Mouse (Mus musculus) MEL (cell line): ENCODE measurements at regions not wholly inside any gene's neighbourhood (a gene's known extent, or its start where the extent isn't known, plus 50 kb on each side); places are given as distances from the start of the nearest gene placed in this dataset.

ENCODE experiments used
- DNase-seq: peaks from one replicate; pipeline ENCODE4 v3.0.0; 2011; ENCODE audit warnings: low read depth, low spot score
- H3K27ac ChIP-seq: 2 replicates; pipeline ENCODE4 v1.5.1; 2012; ENCODE audit warnings: low read depth, mild to moderate bottlenecking, control low read depth, low read length, moderate library complexity; ENCODE audit not compliant: control insufficient read depth
- H3K27me3 ChIP-seq, 2 experiments: fragments of 150-350 bp in 1 of 2; sonication (generic) in 1 of 2; 2 replicates each; pipeline ENCODE4 v1.6.1; 2012; ENCODE audit warnings: low read length in 2 of 2, mild to moderate bottlenecking in 2 of 2, improper control_type of control experiment in 1 of 2, moderate library complexity in 1 of 2; ENCODE audit not compliant: insufficient read depth in 2 of 2, control insufficient read depth in 1 of 2
- H3K36me3 ChIP-seq, 2 experiments: 2 replicates each; pipeline ENCODE4 v1.6.1; 2012 to 2014; ENCODE audit warnings: low read length in 2 of 2, improper control_type of control experiment in 1 of 2, inconsistent platforms in 1 of 2, mild to moderate bottlenecking in 1 of 2; ENCODE audit not compliant: insufficient read depth in 2 of 2, control insufficient read depth in 1 of 2
- H3K4me1 ChIP-seq, 2 experiments: fragments of 150-350 bp in 1 of 2; sonication (generic) in 1 of 2; 2 replicates each; pipeline ENCODE4 v1.6.1; 2012; ENCODE audit warnings: low read length in 2 of 2, improper control_type of control experiment in 1 of 2, mild to moderate bottlenecking in 1 of 2; ENCODE audit not compliant: insufficient read depth in 2 of 2, control insufficient read depth in 1 of 2
- H3K4me3 ChIP-seq, 2 experiments: fragments of 150-350 bp in 1 of 2; sonication (generic) in 1 of 2; 2 replicates each; pipeline ENCODE4 v1.5.1; 2012; ENCODE audit warnings: low read depth in 2 of 2, low read length in 2 of 2, mild to moderate bottlenecking in 2 of 2, moderate library complexity in 2 of 2, control low read depth in 1 of 2, improper control_type of control experiment in 1 of 2; ENCODE audit not compliant: control insufficient read depth in 1 of 2, insufficient read depth in 1 of 2
- H3K79me2 ChIP-seq: 2 replicates; pipeline ENCODE4 v1.6.1; 2012; ENCODE audit warnings: mild to moderate bottlenecking, low read length, moderate library complexity; ENCODE audit not compliant: control insufficient read depth, poor library complexity, insufficient read depth
- H3K9ac ChIP-seq: 2 replicates; pipeline ENCODE4 v1.6.1; 2012; ENCODE audit warnings: low read depth, mild to moderate bottlenecking, control low read depth, low read length, moderate library complexity; ENCODE audit not compliant: control insufficient read depth, poor library complexity, severe bottlenecking
- H3K9me3 ChIP-seq: fragments of 150-350 bp; sonication (generic); replicated peaks from 2 replicates; pipeline ENCODE4 v1.6.1; 2012; ENCODE audit warnings: mild to moderate bottlenecking, low read length, improper control_type of control experiment, moderate library complexity; ENCODE audit not compliant: insufficient read depth
- BHLHE40 ChIP-seq: IDR thresholded peaks from 2 replicates; pipeline ENCODE4 v1.6.1; 2012; ENCODE audit warnings: low read depth, mild to moderate bottlenecking, inconsistent platforms, low read length, improper control_type of control experiment, borderline replicate concordance
- CHD2 ChIP-seq: IDR thresholded peaks from 2 replicates; pipeline ENCODE4 v1.6.1; 2011; ENCODE audit warnings: low read length, improper control_type of control experiment
- E2F4 ChIP-seq: IDR thresholded peaks from 2 replicates; pipeline ENCODE4 v1.6.1; 2011; ENCODE audit warnings: low read depth, low read length, improper control_type of control experiment, borderline replicate concordance
- EP300 ChIP-seq, 2 experiments: IDR thresholded peaks; 2 replicates each; pipeline ENCODE4 v1.6.1; 2011; ENCODE audit warnings: improper control_type of control experiment in 2 of 2, low read length in 2 of 2, low read depth in 1 of 2, mild to moderate bottlenecking in 1 of 2
- GATA1 ChIP-seq: IDR thresholded peaks from 2 replicates; pipeline ENCODE4 v1.6.1; 2011; ENCODE audit warnings: low read depth, low read length, improper control_type of control experiment
- KAT2A ChIP-seq: conservative IDR thresholded peaks from 2 replicates; pipeline ENCODE4 v1.6.1; 2012; ENCODE audit warnings: low read depth, low read length, improper control_type of control experiment, inconsistent platforms
- MAFK ChIP-seq: IDR thresholded peaks from 2 replicates; pipeline ENCODE4 v1.6.1; 2011; ENCODE audit warnings: low read depth, mild to moderate bottlenecking, low read length, improper control_type of control experiment, borderline replicate concordance
- MAX ChIP-seq: IDR thresholded peaks from 2 replicates; pipeline ENCODE4 v1.6.1; 2011; ENCODE audit warnings: low read length, improper control_type of control experiment
- MEF2A ChIP-seq: IDR thresholded peaks from 2 replicates; pipeline ENCODE4 v1.6.1; 2014; ENCODE audit warnings: low read depth, mild to moderate bottlenecking, inconsistent platforms, low read length, improper control_type of control experiment; ENCODE audit not compliant: poor library complexity, insufficient replicate concordance, severe bottlenecking; ENCODE audit errors: extremely low read depth
- MYB ChIP-seq: IDR thresholded peaks from 2 replicates; pipeline ENCODE4 v1.6.1; 2011; ENCODE audit warnings: mild to moderate bottlenecking, low read depth, low read length, improper control_type of control experiment
- NELFE ChIP-seq: IDR thresholded peaks from 2 replicates; pipeline ENCODE4 v1.6.1; 2011; ENCODE audit warnings: low read depth, low read length, improper control_type of control experiment
- NRF1 ChIP-seq: IDR thresholded peaks from 2 replicates; pipeline ENCODE4 v1.6.1; 2014; ENCODE audit warnings: low read depth, mild to moderate bottlenecking, inconsistent platforms, low read length, improper control_type of control experiment, moderate library complexity; ENCODE audit not compliant: poor library complexity, insufficient read depth, severe bottlenecking
- SMC3 ChIP-seq: IDR thresholded peaks from 2 replicates; pipeline ENCODE4 v1.6.1; 2011; ENCODE audit warnings: low read depth, low read length, improper control_type of control experiment
- TCF12 ChIP-seq: IDR thresholded peaks from 2 replicates; pipeline ENCODE4 v1.6.1; 2014; ENCODE audit warnings: low read depth, mild to moderate bottlenecking, inconsistent platforms, low read length, improper control_type of control experiment, moderate library complexity
- UBTF ChIP-seq: IDR thresholded peaks from 2 replicates; pipeline ENCODE4 v1.6.1; 2012; ENCODE audit warnings: low read depth, mild to moderate bottlenecking, inconsistent platforms, low read length, improper control_type of control experiment, moderate library complexity, borderline replicate concordance; ENCODE audit not compliant: insufficient read depth
- USF2 ChIP-seq, 2 experiments: IDR thresholded peaks; 2 replicates each; pipeline ENCODE4 v1.6.1; 2011 to 2012; ENCODE audit warnings: improper control_type of control experiment in 2 of 2, low read length in 2 of 2, borderline replicate concordance in 1 of 2, inconsistent platforms in 1 of 2, low read depth in 1 of 2, mild to moderate bottlenecking in 1 of 2; ENCODE audit not compliant: insufficient read depth in 1 of 2
- ZKSCAN1 ChIP-seq: IDR thresholded peaks from 2 replicates; pipeline ENCODE4 v1.6.1; 2012; ENCODE audit warnings: low read depth, mild to moderate bottlenecking, inconsistent platforms, low read length, improper control_type of control experiment, moderate library complexity

DNA sequence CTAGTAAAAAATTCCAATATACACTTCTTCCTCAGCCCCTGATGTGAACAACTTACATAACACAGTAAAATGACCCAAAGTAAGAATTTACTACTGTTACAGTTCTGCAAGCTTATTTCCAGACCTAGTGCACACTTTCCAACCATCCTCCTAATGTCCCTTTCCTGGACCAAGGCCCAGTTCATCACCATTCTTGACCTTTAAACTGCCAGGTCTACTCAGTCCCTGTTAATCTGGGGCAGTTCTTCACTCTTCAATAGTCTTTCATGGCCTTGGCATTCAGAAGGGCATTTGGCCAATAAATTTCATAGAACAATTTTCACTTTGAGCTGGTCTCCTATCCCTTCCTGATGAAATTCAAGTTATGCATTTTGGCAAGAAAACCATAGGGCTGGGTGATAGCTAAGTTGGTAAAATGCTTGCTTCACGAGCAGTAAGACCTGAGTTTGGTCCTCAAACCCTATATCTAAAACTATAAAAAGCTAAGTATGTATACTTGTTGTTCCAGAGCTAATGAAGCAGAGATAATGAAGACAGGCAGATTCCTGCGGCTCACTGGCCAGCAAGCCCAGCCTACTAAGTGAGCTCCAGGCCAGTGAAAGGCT lies 295.4 kb downstream of the Vps13c start:
- H3K9me3 ChIP-seq: no peaks in the 10 kb centered on the region
- no peak for DNase-seq
- H3K9ac ChIP-seq: no peak overlapping the region
- no peaks in the 10 kb centered on the region for H3K79me2 ChIP-seq
- H3K27ac ChIP-seq: no peak overlapping the region
- no peaks in the 10 kb centered on the region for H3K4me1 ChIP-seq
- H3K4me3 ChIP-seq: no peak overlapping the region
- TF ChIP-seq KAT2A (no peak), SMC3 (no peak), GATA1 (no peak)
- H3K36me3 ChIP-seq: no peaks in the 10 kb centered on the region
- H3K27me3 ChIP-seq: no peaks in the 10 kb centered on the region

DNA sequence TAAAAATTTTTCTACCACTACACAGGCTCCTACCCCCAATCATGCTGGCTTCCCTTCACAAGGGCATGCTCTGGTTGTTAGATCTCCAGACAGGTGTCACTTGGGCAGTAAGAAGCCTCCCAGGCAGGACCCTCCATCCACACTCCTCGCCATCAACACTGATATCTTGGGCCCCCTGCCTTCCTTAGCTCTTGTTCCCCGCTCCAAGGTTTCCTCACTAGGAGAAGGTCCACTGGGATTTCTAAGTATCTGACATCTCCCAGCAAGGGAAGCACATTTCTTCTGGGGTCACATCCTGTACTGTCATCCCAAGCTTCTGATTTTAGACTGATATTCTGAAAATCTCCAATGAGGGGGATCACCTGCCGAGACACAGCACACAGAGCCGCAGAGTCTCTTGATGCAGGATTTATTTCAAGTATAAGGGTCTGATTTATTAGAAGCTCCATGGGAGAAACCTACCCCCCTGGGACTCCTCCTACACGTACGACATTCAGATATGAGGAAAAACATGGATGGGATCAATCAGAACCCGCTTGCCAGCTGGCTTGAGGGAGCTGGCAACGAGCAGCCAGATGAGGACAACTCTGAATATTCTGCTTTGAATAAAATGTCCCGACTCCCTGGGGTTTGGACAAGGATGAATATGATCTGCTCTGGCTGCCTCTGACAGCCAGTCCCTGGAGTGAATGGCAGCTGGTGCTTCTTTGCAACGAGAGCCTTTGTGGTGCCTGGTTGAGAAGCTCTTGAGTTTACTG lies 322.8 kb downstream of the Vps13c start:
- Histone ChIP-seq H3K9me3 (no peaks in the 10 kb centered on the region), H3K36me3 (no peaks in the 10 kb centered on the region), H3K9ac (no peak overlapping the region), H3K79me2 (no peaks in the 10 kb centered on the region), H3K27me3 (no peaks in the 10 kb centered on the region), H3K4me1 (no peaks in the 10 kb centered on the region), H3K27ac (no peak overlapping the region)
- DNase-seq: no peak
- TF ChIP-seq MAX: no peak
- no peak for TF ChIP-seq MAFK
- no peak for TF ChIP-seq KAT2A
- no peak for TF ChIP-seq MEF2A
- no peak for TF ChIP-seq GATA1
- TF ChIP-seq ZKSCAN1: no peak
- TF ChIP-seq E2F4: no peak
- no peak for TF ChIP-seq UBTF
- TF ChIP-seq BHLHE40: no peak
- no peak for TF ChIP-seq MYB
- no peak for TF ChIP-seq NRF1
- no peak for TF ChIP-seq TCF12
- no peak for TF ChIP-seq NELFE
- no peak for TF ChIP-seq SMC3
- no peak for TF ChIP-seq CHD2
- no peak for TF ChIP-seq USF2 (IDR thresholded peaks at IDR 0.05; ENCODE audit: borderline replicate concordance in 1 of 2, insufficient read depth in 1 of 2, low read depth in 1 of 2, low read length in 2 of 2)
- TF ChIP-seq EP300 (IDR thresholded peaks at IDR 0.05; ENCODE audit: low read depth in 1 of 2, low read length in 2 of 2): no peak
- TF ChIP-seq, all 39 proteins: peak for 0
- H3K4me3 ChIP-seq: no peak overlapping the region
